Mouse (Mus musculus) CH12F3 (cell line): ENCODE results near the gene Syt12.

Experiments
- in situ Hi-C: fragments of 300-500 bp; cut with MboI; formaldehyde crosslinking; loops from 2 replicates; pipeline ENCODE4 v1.14.3; 2020; ENCODE audit warnings: low sequenced_read_pairs

Gene Syt12

GRCm38 (mm10) chr19:4451098-4451497 lies 26.1 kb downstream of the Syt12 start:
- in situ Hi-C loops = no loop called here

- in situ Hi-C loops = no loop called here
Observed at GRCm38 (mm10) chr19:4450666-4451065, 26.6 kb downstream of the Syt12 start.

GRCm38 (mm10) chr19:4449230-4449629 lies 28.0 kb downstream of the Syt12 start:
- in situ Hi-C loops = no loop called here

- in situ Hi-C loops = no loop called here
Observed at GRCm38 (mm10) chr19:4447445-4447844, 29.8 kb downstream of the Syt12 start.

- in situ Hi-C loops = no loop called here
Observed at GRCm38 (mm10) chr19:4446661-4447420, 30.4 kb downstream of the Syt12 start.

GRCm38 (mm10) chr19:4442408-4442807 lies 34.8 kb downstream of the Syt12 start:
- in situ Hi-C loops = no loop called here

- in situ Hi-C loops = no loop called here
Observed at GRCm38 (mm10) chr19:4441621-4442161, 35.6 kb downstream of the Syt12 start.

GRCm38 (mm10) chr19:4441090-4441591 lies 36.1 kb downstream of the Syt12 start:
- in situ Hi-C loops = no loop called here

GRCm38 (mm10) chr19:4440222-4440621 lies 37.0 kb downstream of the Syt12 start:
- in situ Hi-C loops = no loop called here

GRCm38 (mm10) chr19:4439161-4439801 lies 38.0 kb downstream of the Syt12 start, which contains the start of gene Rhod:
TSS of gene Rhod (minus strand) at chr19:4439432.
- in situ Hi-C loops = no loop called here

GRCm38 (mm10) chr19:4438791-4439160 lies 38.5 kb downstream of the Syt12 start:
- in situ Hi-C loops = no loop called here

- in situ Hi-C loops = no loop called here
Observed at GRCm38 (mm10) chr19:4437886-4438285, 39.4 kb downstream of the Syt12 start.

- in situ Hi-C loops = no loop called here
Observed at GRCm38 (mm10) chr19:4436254-4436653, 41.0 kb downstream of the Syt12 start.

GRCm38 (mm10) chr19:4434999-4435398 lies 42.2 kb downstream of the Syt12 start:
- in situ Hi-C loops = no loop called here

GRCm38 (mm10) chr19:4433756-4434155 lies 43.5 kb downstream of the Syt12 start:
- in situ Hi-C loops = no loop called here

- in situ Hi-C loops = no loop called here
Observed at GRCm38 (mm10) chr19:4430091-4430620, 47.1 kb downstream of the Syt12 start.

- in situ Hi-C loops = no loop called here
Observed at GRCm38 (mm10) chr19:4425610-4426366, 51.5 kb downstream of the Syt12 start.

- in situ Hi-C loops = no loop called here
Observed at GRCm38 (mm10) chr19:4423021-4423420, 54.2 kb downstream of the Syt12 start.

- in situ Hi-C loops = no loop called here
Observed at GRCm38 (mm10) chr19:4422581-4422980, 54.7 kb downstream of the Syt12 start.

GRCm38 (mm10) chr19:4420153-4420910 lies 56.9 kb downstream of the Syt12 start:
- in situ Hi-C loops = no loop called here
